Comparison of ENCODE assay signal across 7 mouse cellular contexts in genomic region chr5:109553160-109553930, GRCm38 (mm10). TPM values are rescaled to one million over a fixed set of nuclear protein-coding genes. Genes with fewer than 3 reads are reported as not detected.
A peak's percentile ranks its signal among the peaks of the same experiment; 100 is the strongest.
DNase-seq lines count a peak whose midpoint lies in the region; TF ChIP-seq lines count a peak whose summit lies in the region.

No protein-coding gene starts in this region.

- no peak for TF ChIP-seq POLR2A in kidney, adult 2 months (IDR thresholded peaks at IDR 0.05; ENCODE audit: low read depth, low read length)

- H3K36me3 ChIP-seq in kidney, adult 2 months (ENCODE audit: control insufficient read depth, insufficient read depth, low read length), result no peaks in the 10 kb centered on the region
- H3K36me3 ChIP-seq in midbrain, embryonic 10.5 days, result peaks cover 18% of the 10 kb centered on the region

- H3K4me3 ChIP-seq in kidney, adult 2 months (ENCODE audit: insufficient read depth, low read depth, low read length), result no peak overlapping the region
- H3K4me3 ChIP-seq in midbrain, embryonic 10.5 days, result no peak overlapping the region

- no peaks in the 10 kb centered on the region for H3K27me3 ChIP-seq in kidney, adult 2 months (replicated peaks; ENCODE audit: control insufficient read depth, insufficient read depth, low read length)
- no peaks in the 10 kb centered on the region for H3K27me3 ChIP-seq in midbrain, embryonic 10.5 days (ENCODE audit: low read depth, poor library complexity, severe bottlenecking)

- H3K9me3 ChIP-seq in midbrain, embryonic 10.5 days (replicated peaks), result peaks cover 82% of the 10 kb centered on the region

- WGBS in kidney, adult 2 months, result 77% methylated on average over 18 of the region's 18 CpGs
- WGBS in midbrain, embryonic 10.5 days, result 61% methylated on average over 18 of the region's 18 CpGs

- no peak overlapping the region for H3K27ac ChIP-seq in kidney, adult 2 months (ENCODE audit: insufficient read depth, low read depth, low read length)
- H3K27ac ChIP-seq in midbrain, embryonic 10.5 days (replicated peaks), result no peak overlapping the region

- no peak for TF ChIP-seq CTCF in kidney, adult 2 months (conservative IDR thresholded peaks at IDR 0.05; ENCODE audit: insufficient read depth, insufficient read length, low read depth, low read length)

- H3K4me1 ChIP-seq in kidney, adult 2 months (ENCODE audit: control insufficient read depth, insufficient read depth, low read length), result no peaks in the 10 kb centered on the region
- 0 out of 2 replicates have a peak, but pooled peaks cover 2% of the 10 kb centered on the region for H3K4me1 ChIP-seq in midbrain, embryonic 10.5 days

- peak; percentile 4 to 18 for DNase-seq in kidney, postnatal 4 days
- no peak for DNase-seq in kidney, adult 2 months
- peak; percentile 100 for DNase-seq in 416B (ENCODE audit: low read depth)
- peak; percentile 62 for DNase-seq in CD4-positive helper T cell, adult 2 months (ENCODE audit: low read depth, low spot score)
- peak; percentile 16 to 35 for DNase-seq in cerebellum, postnatal 10 days
- DNase-seq in midbrain, embryonic 10.5 days (ENCODE audit: low spot score), result no peak
- no peak for DNase-seq in urinary bladder, postnatal 36 days (ENCODE audit: low spot score in 2 of 2)

RNA-seq across cellular contexts. Expression of gene Crlf2, which starts 5.4 kb away (rescaled TPM):
- 8.2 and 12.0 TPM in 2 replicates for polyA plus RNA-seq in kidney, adult 2 months (2012; rRNA removed)
- polyA plus RNA-seq in midbrain, embryonic 10.5 days (2016; fragmentation: Nextera tagmentation; extraction: Ambion mirVana), result 3.7 and 3.9 TPM in 2 replicates

Comparison
In these comparisons a context has a peak if more than half of its experiments do, and no peak if none do; other contexts are left out.
1. DNase-seq: peak in kidney, postnatal 4 days (2 of 2), 416B (single experiment), CD4-positive helper T cell, adult 2 months (single experiment) and cerebellum, postnatal 10 days (2 of 2); none in kidney, adult 2 months (single experiment), midbrain, embryonic 10.5 days (single experiment) and urinary bladder, postnatal 36 days (0 of 2).